Mouse (Mus musculus) olfactory bulb, adult 2 months (tissue): ENCODE measurements around the gene Hspb1.

Experiments
- CTCF ChIP-seq: fragments of 200-500 bp; IDR thresholded peaks from 2 replicates; pipeline ENCODE4 v1.5.1; 2012; ENCODE audit warnings: low read depth, mild to moderate bottlenecking, low read length, moderate library complexity; ENCODE audit not compliant: insufficient read depth
- POLR2A ChIP-seq: fragments of 200-500 bp; IDR thresholded peaks from 2 replicates; pipeline ENCODE4 v1.6.1; 2012; ENCODE audit warnings: mild to moderate bottlenecking, low read depth, low read length, moderate library complexity; ENCODE audit not compliant: insufficient read depth

DNA sequence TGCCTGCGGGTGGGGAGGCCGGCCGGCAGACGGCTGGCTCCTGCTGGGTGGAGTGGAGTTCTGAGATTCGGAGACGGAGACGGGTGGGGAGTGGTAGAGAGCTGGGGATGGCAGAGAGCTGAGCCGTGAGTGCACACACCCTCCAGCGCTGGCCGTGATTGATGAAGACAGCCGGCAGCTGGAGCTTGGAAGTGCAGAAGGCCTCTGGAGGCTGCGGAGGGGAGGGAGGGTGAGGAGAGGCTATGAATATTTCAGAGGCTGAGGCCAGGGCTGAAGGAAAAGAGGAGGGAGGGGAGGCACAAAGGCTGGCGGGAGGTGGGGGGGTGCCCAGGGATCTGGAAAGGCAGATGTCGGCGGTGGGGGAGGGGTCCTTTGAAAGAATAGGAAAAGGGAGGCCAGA is 36.7 kb upstream of the Hspb1 start:
- no peak for TF ChIP-seq POLR2A
- TF ChIP-seq CTCF = 0 out of 2 replicates have a peak, but pooled peaks have one; percentile 7
